ENCODE assay signal across 8 mouse cellular contexts in the genomic region with DNA sequence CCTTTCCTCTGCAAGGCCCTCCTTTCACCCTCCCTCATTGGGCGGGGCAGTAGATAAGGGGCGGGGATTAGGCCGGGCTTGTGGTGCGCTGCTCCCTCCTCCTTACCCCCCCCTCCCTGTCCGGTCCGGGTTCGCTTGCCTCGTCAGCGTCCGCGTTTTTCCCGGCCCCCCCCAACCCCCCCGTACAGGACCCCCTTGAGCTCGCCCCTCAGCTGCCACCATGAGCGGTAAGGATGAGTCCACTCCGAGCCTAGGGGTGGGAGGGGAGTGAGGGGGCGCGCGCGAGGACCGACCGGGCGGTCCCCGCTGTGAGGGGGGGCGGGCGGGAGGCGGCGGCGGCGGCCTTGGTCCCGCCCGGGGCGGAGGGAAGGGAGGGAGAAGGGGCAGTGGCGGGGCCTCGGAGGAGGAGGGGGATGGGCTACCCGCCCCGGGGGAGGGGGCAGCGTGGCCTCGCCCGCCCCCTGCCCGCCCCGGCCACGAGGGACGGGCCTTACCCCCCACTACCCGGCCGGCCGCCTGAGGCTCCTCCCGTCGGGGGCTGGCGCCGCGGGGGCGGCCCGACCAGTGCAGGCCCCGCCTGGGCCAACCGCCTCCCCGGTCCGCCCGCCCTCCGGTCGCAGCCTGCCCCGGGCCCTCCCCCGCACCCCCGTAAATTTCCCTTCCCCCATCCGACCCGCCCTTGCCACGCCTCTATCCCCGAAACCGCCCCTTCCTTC. TPM values are rescaled to one million over a fixed set of nuclear protein-coding genes. Genes with fewer than 3 reads are reported as not detected.
A peak's percentile ranks its signal among the peaks of the same experiment; 100 is the strongest.
DNase-seq lines count a peak whose midpoint lies in the region; ATAC-seq and TF ChIP-seq lines count a peak whose summit lies in the region.

No protein-coding gene starts in this region.

- no peaks in the 10 kb centered on the region for H3K9me3 ChIP-seq in ES-E14 (ENCODE audit: control insufficient read depth, insufficient read depth, low read depth, low read length)
- H3K9me3 ChIP-seq in forebrain, embryonic 12.5 days = no peaks in the 10 kb centered on the region
- H3K9me3 ChIP-seq in lung, embryonic 16.5 days (ENCODE audit: control insufficient read depth, low read length) = no peaks in the 10 kb centered on the region

- peak overlapping the region; percentile 86 for H3K9ac ChIP-seq in ES-E14 (ENCODE audit: insufficient read depth, low read depth, low read length, poor library complexity, severe bottlenecking)
- peak overlapping the region; percentile 98 for H3K9ac ChIP-seq in forebrain, embryonic 12.5 days
- peak overlapping the region; percentile 91 for H3K9ac ChIP-seq in lung, embryonic 16.5 days (ENCODE audit: low read length)

- under 1% methylated on average over 46 of the region's 69 CpGs for WGBS in forebrain, embryonic 12.5 days
- whole genome bisulfite sequencing in lung, embryonic 16.5 days = 1% methylated on average over 29 of the region's 69 CpGs

- ATAC-seq in forebrain, embryonic 12.5 days (ENCODE audit: low FRiP score) = no peak; the same call in 1 of the 2 replicates
- ATAC-seq in lung, embryonic 16.5 days (ENCODE audit: low read depth) = peak; percentile 60

- peak overlapping the region; percentile 100 for H3K27ac ChIP-seq in ES-E14 (ENCODE audit: insufficient read depth, low read depth, low read length, poor library complexity, severe bottlenecking)
- H3K27ac ChIP-seq in forebrain, embryonic 12.5 days = peak overlapping the region; percentile 94
- peak overlapping the region; percentile 98 for H3K27ac ChIP-seq in lung, embryonic 16.5 days (ENCODE audit: low read length)

- no peaks in the 10 kb centered on the region for H3K27me3 ChIP-seq in forebrain, embryonic 12.5 days
- no peaks in the 10 kb centered on the region for H3K27me3 ChIP-seq in lung, embryonic 16.5 days (ENCODE audit: control insufficient read depth, insufficient read depth, low read depth, low read length)

- H3K4me1 ChIP-seq in ES-E14 (ENCODE audit: control insufficient read depth in 2 of 2, insufficient read depth in 2 of 2, low read length in 2 of 2, poor library complexity in 1 of 2) = peaks cover 12 to 15% of the 10 kb centered on the region in 2 experiments; a peak in 2 of 4 replicates
- peaks cover 43% of the 10 kb centered on the region for H3K4me1 ChIP-seq in forebrain, embryonic 12.5 days
- peaks cover 34% of the 10 kb centered on the region for H3K4me1 ChIP-seq in lung, embryonic 16.5 days (replicated peaks; ENCODE audit: control insufficient read depth, insufficient read depth, low read length)

- intact Hi-C loops in heart, postnatal 14 days (cut with DNase I) = no loop called here

- peak overlapping the region; percentile 58 for H3K4me2 ChIP-seq in forebrain, embryonic 12.5 days
- peak overlapping the region; percentile 53 for H3K4me2 ChIP-seq in lung, embryonic 16.5 days (ENCODE audit: low read depth, low read length)

- H3K4me3 ChIP-seq in ES-E14 (ENCODE audit: insufficient read depth in 1 of 2, low read depth in 1 of 2, low read length in 2 of 2, poor library complexity in 1 of 2, severe bottlenecking in 1 of 2) = peak overlapping the region; percentile 81 to 95
- peak overlapping the region; percentile 97 for H3K4me3 ChIP-seq in forebrain, embryonic 12.5 days (replicated peaks)
- H3K4me3 ChIP-seq in lung, embryonic 16.5 days (ENCODE audit: low read length) = peak overlapping the region; percentile 64

- peak; percentile 69 for DNase-seq in ES-E14 (ENCODE audit: low read depth, low spot score)
- peak; percentile 65 for DNase-seq in c-Kit-positive CD71-positive TER-119-negative erythroid progenitor cells, embryonic 14.5 days (ENCODE audit: low read depth)
- DNase-seq in heart, postnatal 14 days = peak; percentile 88 to 92
- DNase-seq in layer of hippocampus, adult 8-10 months (ENCODE audit: low spot score in 2 of 2) = peak; percentile 38 to 39
- peak; percentile 69 for DNase-seq in right cerebral cortex, adult 18-20 months
- DNase-seq in urinary bladder, adult 2 months (ENCODE audit: low spot score) = peak; percentile 85

- H3K36me3 ChIP-seq in ES-E14 (ENCODE audit: control insufficient read depth, insufficient read depth, low read length, poor library complexity, severe bottlenecking) = peaks cover 22% of the 10 kb centered on the region
- H3K36me3 ChIP-seq in forebrain, embryonic 12.5 days (replicated peaks) = peaks cover 34% of the 10 kb centered on the region
- peaks cover 25% of the 10 kb centered on the region for H3K36me3 ChIP-seq in lung, embryonic 16.5 days (ENCODE audit: control insufficient read depth, insufficient read depth, low read length)

- in situ Hi-C loops in ES-E14 (cut with MboI; ENCODE audit: low sequenced_read_pairs in 2 of 2, unreplicated experiment in 2 of 2) = no loop called here

TF ChIP-seq in ES-E14, 5 proteins besides CTCF, POLR2A, EP300 and RAD21:
- TF ChIP-seq CHD2 (IDR thresholded peaks at IDR 0.05; ENCODE audit: low read depth, low read length) = no peak

RNA-seq across cellular contexts. Expression of a gene that starts 0.4 kb away (rescaled TPM):
- 93.4 and 130 TPM in 2 replicates for total RNA-seq in ES-E14 (2012; rRNA removed)
- polyA plus RNA-seq in forebrain, embryonic 12.5 days (2016; fragmentation: Nextera tagmentation; extraction: Ambion mirVana) = 10.8 and 11.2 TPM in 2 replicates
- 10 to 100 TPM; 47.5 to 52.3 TPM for total RNA-seq in heart, postnatal 14 days (2021)
- total RNA-seq in layer of hippocampus, adult 8-10 months (2022) = 10 to 100 TPM; 27.4 to 30.1 (median 28.8) TPM
- 10.8 and 11.2 TPM in 2 replicates for polyA plus RNA-seq in lung, embryonic 16.5 days (2015; fragmentation: Nextera tagmentation; extraction: Ambion mirVana)
- polyA plus RNA-seq in urinary bladder, adult 2 months (2012; rRNA removed) = 19.1 and 24.2 TPM in 2 replicates

RNA-seq across cellular contexts. Expression of a gene that starts 38.8 kb away (rescaled TPM):
- 5.6 and 16.5 TPM in 2 replicates for total RNA-seq in ES-E14 (2012; rRNA removed)
- 0.22 TPM in 2 replicates for polyA plus RNA-seq in forebrain, embryonic 12.5 days (2016; fragmentation: Nextera tagmentation; extraction: Ambion mirVana)
- total RNA-seq in heart, postnatal 14 days (2021) = 1 to 10 TPM in 1 of 2 experiments, under 1 TPM in 1; 0.66 to 1.0 TPM
- 1 to 10 TPM in 2 of 4 experiments, under 1 TPM in 2; 0.40 to 2.0 (median 1.1) TPM for total RNA-seq in layer of hippocampus, adult 8-10 months (2022)
- 1.5 TPM in 2 replicates for polyA plus RNA-seq in lung, embryonic 16.5 days (2015; fragmentation: Nextera tagmentation; extraction: Ambion mirVana)
- 0.53 and 0.62 TPM in 2 replicates for polyA plus RNA-seq in urinary bladder, adult 2 months (2012; rRNA removed)

RNA-seq across cellular contexts. Expression of a gene that starts 39.4 kb away (rescaled TPM):
- total RNA-seq in ES-E14 (2012; rRNA removed) = 0.09 TPM in 1 of 2 replicates, not detected in the other
- 0.32 and 0.46 TPM in 2 replicates for polyA plus RNA-seq in forebrain, embryonic 12.5 days (2016; fragmentation: Nextera tagmentation; extraction: Ambion mirVana)
- not detected for total RNA-seq in heart, postnatal 14 days (2021)
- under 1 TPM; 0.37 to 0.78 (median 0.59) TPM for total RNA-seq in layer of hippocampus, adult 8-10 months (2022)
- 0.25 and 1.6 TPM in 2 replicates for polyA plus RNA-seq in lung, embryonic 16.5 days (2015; fragmentation: Nextera tagmentation; extraction: Ambion mirVana)
- 0.15 and 0.21 TPM in 2 replicates for polyA plus RNA-seq in urinary bladder, adult 2 months (2012; rRNA removed)

RNA-seq across cellular contexts. Expression of a gene that starts 52.5 kb away (rescaled TPM):
- 13.2 and 26.3 TPM in 2 replicates for total RNA-seq in ES-E14 (2012; rRNA removed)
- 82.9 and 86.9 TPM in 2 replicates for polyA plus RNA-seq in forebrain, embryonic 12.5 days (2016; fragmentation: Nextera tagmentation; extraction: Ambion mirVana)
- 10 to 100 TPM; 21.1 to 21.7 TPM for total RNA-seq in heart, postnatal 14 days (2021)
- 10 to 100 TPM; 34.4 to 49.3 (median 40.9) TPM for total RNA-seq in layer of hippocampus, adult 8-10 months (2022)
- polyA plus RNA-seq in lung, embryonic 16.5 days (2015; fragmentation: Nextera tagmentation; extraction: Ambion mirVana) = 89.8 and 91.7 TPM in 2 replicates
- 145 and 166 TPM in 2 replicates for polyA plus RNA-seq in urinary bladder, adult 2 months (2012; rRNA removed)

RNA-seq across cellular contexts. Expression of a gene that starts 55.8 kb away (rescaled TPM):
- total RNA-seq in ES-E14 (2012; rRNA removed) = 69.2 and 86.0 TPM in 2 replicates
- polyA plus RNA-seq in forebrain, embryonic 12.5 days (2016; fragmentation: Nextera tagmentation; extraction: Ambion mirVana) = 75.0 and 78.2 TPM in 2 replicates
- total RNA-seq in heart, postnatal 14 days (2021) = 10 to 100 TPM in 1 of 2 experiments, 1 to 10 TPM in 1; 9.5 to 15.2 TPM
- 10 to 100 TPM; 20.6 to 33.5 (median 24.7) TPM for total RNA-seq in layer of hippocampus, adult 8-10 months (2022)
- 73.5 and 80.3 TPM in 2 replicates for polyA plus RNA-seq in lung, embryonic 16.5 days (2015; fragmentation: Nextera tagmentation; extraction: Ambion mirVana)
- 19.1 and 21.4 TPM in 2 replicates for polyA plus RNA-seq in urinary bladder, adult 2 months (2012; rRNA removed)

Comparison
In these comparisons a context has a peak if more than half of its experiments do, and no peak if none do; other contexts are left out.
1. DNase-seq: peak in every context shown above with its lines; median percentile 90 in heart, postnatal 14 days; 85 in urinary bladder, adult 2 months; 69 in ES-E14; 69 in right cerebral cortex, adult 18-20 months; 65 in c-Kit-positive CD71-positive TER-119-negative erythroid progenitor cells, embryonic 14.5 days; 38 in layer of hippocampus, adult 8-10 months.